Mouse (Mus musculus) kidney, embryonic 16.5 days (tissue): ENCODE measurements at regions not wholly inside any gene's neighbourhood (a gene's known extent, or its start where the extent isn't known, plus 50 kb on each side); places are given as distances from the start of the nearest gene placed in this dataset.

Experiments
- ATAC-seq: fragments of 200-750 bp; cut with Nextera tagmentation; 2 replicates; pipeline ENCODE4 v1.8.0; 2017; ENCODE audit warnings: moderate TSS enrichment; ENCODE audit not compliant: low FRiP score, low TSS enrichment
- H3K27ac ChIP-seq: fragments of 300-500 bp; sonication (generic); 2 replicates; pipeline ENCODE4 v1.5.1; 2014; ENCODE audit warnings: low read length
- H3K27me3 ChIP-seq: fragments of 300-500 bp; sonication (generic); 2 replicates; pipeline ENCODE4 v1.6.1; 2014; ENCODE audit warnings: low read length, control low read depth, mixed read lengths; ENCODE audit not compliant: insufficient read depth
- H3K36me3 ChIP-seq: fragments of 300-500 bp; sonication (generic); 2 replicates; pipeline ENCODE4 v1.6.1; 2014; ENCODE audit warnings: low read length, control low read depth, mixed read lengths; ENCODE audit not compliant: insufficient read depth
- H3K4me1 ChIP-seq: fragments of 300-500 bp; sonication (generic); 2 replicates; pipeline ENCODE4 v1.6.1; 2014; ENCODE audit warnings: low read length, control low read depth, mixed read lengths; ENCODE audit not compliant: insufficient read depth
- H3K4me2 ChIP-seq: fragments of 300-500 bp; sonication (generic); replicated peaks from 2 replicates; pipeline ENCODE4 v1.6.1; 2014; ENCODE audit warnings: low read depth, low read length
- H3K4me3 ChIP-seq: fragments of 300-500 bp; sonication (generic); 2 replicates; pipeline ENCODE4 v1.5.1; 2014; ENCODE audit warnings: mild to moderate bottlenecking, low read length
- H3K9ac ChIP-seq: fragments of 300-500 bp; sonication (generic); replicated peaks from 2 replicates; pipeline ENCODE4 v1.6.1; 2014; ENCODE audit warnings: low read length
- H3K9me3 ChIP-seq: fragments of 300-500 bp; sonication (generic); 2 replicates; pipeline ENCODE4 v1.6.1; 2016; ENCODE audit warnings: low read length, control low read depth
- WGBS: fragments of 180-500 bp; shearing (Covaris S2); extraction: QIAGEN DNeasy Blood & Tissue Kit; methylation state at CpG from one replicate; pipeline ENCODE4 v1.1.7; 2014; 5-methylcytosine and 5-hydroxymethylcytosine counted together

DNA sequence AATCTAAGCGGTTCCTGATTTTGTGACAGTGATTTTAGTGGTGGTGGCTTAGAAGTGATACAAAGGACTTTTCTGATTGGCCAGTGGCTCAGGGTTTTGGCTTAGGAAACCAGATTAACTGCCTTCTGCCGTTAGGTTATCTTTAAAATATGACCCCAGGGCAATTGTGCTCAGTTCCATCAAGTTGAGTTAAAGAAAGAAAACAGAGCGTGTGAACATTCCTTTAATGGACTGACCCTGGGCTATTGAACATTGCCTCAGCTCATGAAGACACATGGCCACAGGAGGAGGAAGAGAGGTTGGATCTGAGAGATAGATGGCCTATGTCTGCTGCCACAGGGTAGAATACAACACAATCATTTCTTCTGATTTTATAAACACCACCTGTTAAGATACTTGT is 191.0 kb upstream of the Zc3h12c start:
- Histone ChIP-seq H3K4me1 (no peaks in the 10 kb centered on the region), H3K27me3 (no peaks in the 10 kb centered on the region), H3K9ac (no peak overlapping the region), H3K4me2 (no peak overlapping the region), H3K4me3 (no peak overlapping the region), H3K36me3 (no peaks in the 10 kb centered on the region), H3K27ac (no peak overlapping the region), H3K9me3 (no peaks in the 10 kb centered on the region)
- no peak for ATAC-seq
- 42% methylated on average over 3 of the region's 3 CpGs for WGBS

DNA sequence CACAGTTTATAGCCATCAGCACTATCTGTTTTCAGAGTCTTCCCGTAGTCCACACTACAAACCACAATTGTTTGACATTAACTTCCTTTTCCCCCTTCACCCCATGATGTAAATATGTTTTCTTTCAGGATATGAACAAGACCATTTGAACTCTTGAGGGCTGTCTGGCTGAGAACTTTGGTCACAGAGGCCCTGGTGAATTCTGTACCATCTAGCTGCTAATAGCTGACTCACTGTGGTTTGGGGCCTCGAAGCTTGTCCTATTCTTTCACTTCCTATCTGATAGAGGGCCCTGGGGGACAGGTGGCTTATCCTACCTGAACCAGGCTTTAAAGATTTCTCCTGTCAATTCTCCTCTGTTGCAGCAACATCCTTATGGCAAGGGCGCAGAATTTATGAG is 188.2 kb upstream of the Zc3h12c start:
- no peak overlapping the region for H3K4me2 ChIP-seq
- WGBS, result 72% methylated on average over 3 of the region's 3 CpGs
- H3K4me1 ChIP-seq, result no peaks in the 10 kb centered on the region
- no peak overlapping the region for H3K27ac ChIP-seq
- no peaks in the 10 kb centered on the region for H3K36me3 ChIP-seq
- ATAC-seq, result no peak
- H3K9me3 ChIP-seq, result no peaks in the 10 kb centered on the region
- H3K4me3 ChIP-seq, result no peak overlapping the region
- H3K27me3 ChIP-seq, result no peaks in the 10 kb centered on the region
- no peak overlapping the region for H3K9ac ChIP-seq

DNA sequence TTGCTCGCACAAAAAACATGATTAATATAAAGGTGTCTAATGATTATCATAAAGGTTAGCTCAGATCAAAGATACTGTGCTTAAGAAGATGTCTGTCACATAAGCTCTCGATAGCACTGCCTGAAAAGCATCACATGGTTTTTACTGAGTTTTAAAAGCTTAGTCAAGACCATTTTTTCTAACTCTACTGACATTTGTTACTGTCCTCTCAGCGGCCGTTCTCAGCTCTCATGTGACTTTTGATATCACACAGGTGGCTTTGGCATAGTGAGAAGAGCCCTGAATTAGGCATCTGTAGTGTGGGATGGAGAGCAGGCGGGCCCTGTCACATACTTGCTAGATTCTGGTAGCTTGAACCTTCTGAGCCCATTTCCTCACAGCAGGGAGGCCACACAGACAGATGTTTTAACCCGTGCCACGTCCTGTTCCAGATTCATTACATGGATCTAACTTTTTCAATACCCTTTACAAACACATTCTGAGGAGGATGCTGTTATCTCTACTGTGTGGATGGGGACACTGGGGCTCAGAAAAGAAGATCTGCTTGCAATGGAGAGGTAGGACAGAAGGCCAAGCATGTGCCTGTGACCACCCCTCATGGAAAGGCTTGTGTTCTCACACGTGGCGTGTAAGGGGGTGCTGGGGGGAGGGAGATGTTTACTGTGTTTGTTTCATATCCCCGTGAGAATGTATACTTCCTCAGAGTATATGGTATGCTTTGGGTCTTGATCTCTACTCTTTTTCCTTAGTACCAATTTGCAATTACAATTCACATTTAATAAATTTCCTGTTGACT is 187.0 kb upstream of the Zc3h12c start:
- Histone ChIP-seq H3K27ac (no peak overlapping the region), H3K4me3 (no peak overlapping the region), H3K36me3 (no peaks in the 10 kb centered on the region), H3K9ac (no peak overlapping the region), H3K4me2 (no peak overlapping the region), H3K9me3 (no peaks in the 10 kb centered on the region), H3K27me3 (no peaks in the 10 kb centered on the region), H3K4me1 (no peaks in the 10 kb centered on the region)
- WGBS, result 53% methylated on average over 10 of the region's 10 CpGs
- no peak for ATAC-seq

DNA sequence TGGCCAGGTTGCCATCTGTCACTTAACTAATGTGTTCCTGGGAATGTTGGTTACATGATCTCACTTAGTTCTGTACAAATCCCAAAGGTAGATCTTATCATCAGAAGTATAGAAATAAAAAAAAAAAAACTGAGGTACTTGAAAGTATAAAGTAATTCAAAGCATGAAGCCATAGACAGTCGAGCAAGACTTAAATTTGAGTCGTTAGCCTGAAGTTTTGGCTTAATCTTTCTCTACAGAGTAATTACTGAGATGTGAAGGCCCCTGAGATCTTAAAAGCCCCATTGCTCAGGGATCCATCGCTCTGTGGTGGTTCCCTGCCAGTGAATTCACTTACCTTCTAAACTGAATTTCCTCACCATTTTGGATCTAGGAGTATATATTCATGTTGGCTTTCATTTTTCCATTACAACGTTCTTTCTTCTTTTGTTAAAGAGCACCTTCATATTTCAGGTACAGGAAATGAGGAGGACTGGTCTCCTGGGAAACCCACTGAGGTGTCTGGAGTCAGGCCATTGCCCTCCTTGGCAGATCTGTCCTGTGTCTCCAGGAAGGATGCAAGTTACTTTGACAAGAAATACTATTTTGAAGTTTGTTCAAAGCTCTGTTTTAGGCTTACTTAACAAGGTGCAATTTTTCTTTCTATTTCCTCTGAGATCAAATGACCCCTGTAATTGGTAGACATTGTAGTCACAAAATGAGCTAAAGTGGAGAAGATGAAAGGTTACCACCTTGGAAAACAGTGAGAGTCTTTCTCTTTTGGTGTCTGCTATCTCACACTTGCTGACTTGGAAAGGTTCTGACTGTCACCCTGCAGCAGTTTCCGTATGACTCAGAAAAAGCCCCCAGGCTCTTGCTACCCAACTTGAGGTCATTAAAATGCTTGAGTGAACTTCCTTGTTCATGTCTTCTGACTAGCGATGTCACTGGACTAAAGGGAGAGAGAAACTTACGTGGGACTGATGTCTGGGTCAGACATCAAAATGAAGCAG is 180.5 kb upstream of the Zc3h12c start:
- ATAC-seq, result no peak
- no peak overlapping the region for H3K4me3 ChIP-seq
- no peaks in the 10 kb centered on the region for H3K4me1 ChIP-seq
- no peak overlapping the region for H3K4me2 ChIP-seq
- no peaks in the 10 kb centered on the region for H3K9me3 ChIP-seq
- WGBS, result 65% methylated on average over 7 of the region's 7 CpGs
- H3K27ac ChIP-seq, result no peak overlapping the region
- H3K9ac ChIP-seq, result no peak overlapping the region
- H3K36me3 ChIP-seq, result no peaks in the 10 kb centered on the region
- no peaks in the 10 kb centered on the region for H3K27me3 ChIP-seq

DNA sequence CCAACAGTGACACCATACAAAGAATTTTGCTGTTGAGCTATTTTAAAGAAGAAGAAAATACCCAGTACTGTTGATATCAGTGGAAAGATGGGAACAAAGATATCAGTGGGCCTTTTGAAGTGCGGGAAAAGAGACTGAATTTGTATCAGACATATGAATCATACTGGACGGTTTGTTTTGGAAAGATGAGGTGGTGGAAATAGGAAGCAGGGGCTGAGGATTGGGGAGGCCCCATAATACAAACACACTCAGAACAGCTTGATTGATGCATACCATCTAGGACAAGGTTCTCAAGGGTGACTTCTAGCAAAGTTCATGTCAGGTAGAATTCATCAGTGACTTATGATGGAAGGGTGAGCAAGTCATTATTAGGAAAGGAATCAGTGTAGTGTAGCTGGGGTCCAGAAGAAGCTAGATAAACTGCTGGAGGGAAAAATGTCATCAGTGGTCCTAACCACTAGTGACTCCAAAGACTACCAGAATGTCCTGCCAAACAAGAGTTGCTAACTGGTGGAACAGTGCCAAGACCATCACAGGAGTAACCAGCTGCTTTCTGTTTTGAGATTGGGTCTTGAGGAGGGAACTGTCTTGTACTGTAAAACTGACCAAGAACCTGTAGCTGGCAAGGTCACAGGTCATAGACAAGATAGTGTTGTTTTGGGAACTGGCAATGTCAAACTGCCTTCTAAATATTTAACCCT is 176.0 kb upstream of the Zc3h12c start:
- no peak for ATAC-seq

DNA sequence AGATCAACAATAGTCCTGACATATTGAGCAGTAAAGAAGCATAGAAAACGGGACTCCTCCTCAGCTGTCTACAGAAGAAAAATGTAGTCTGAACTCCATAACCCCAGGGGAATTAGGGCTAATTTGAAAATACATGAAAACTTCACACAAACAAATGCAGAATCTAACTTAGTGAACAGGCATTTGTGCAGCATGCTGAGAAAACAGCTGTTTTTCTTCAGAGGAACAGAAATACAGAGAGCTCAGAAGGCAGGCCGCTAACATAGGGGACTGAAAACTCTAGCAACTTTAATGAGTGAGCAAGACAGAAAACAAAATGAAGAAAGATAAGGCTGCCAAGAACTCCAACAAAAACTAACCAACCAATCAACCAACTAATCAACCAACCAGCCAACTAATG is 172.7 kb upstream of the Zc3h12c start:
- H3K9ac ChIP-seq, result no peak overlapping the region
- H3K27ac ChIP-seq, result no peak overlapping the region
- 45% methylated on average over 2 of the region's 2 CpGs for WGBS
- no peaks in the 10 kb centered on the region for H3K4me1 ChIP-seq
- H3K4me2 ChIP-seq, result no peak overlapping the region
- ATAC-seq, result peak; percentile 59; the same call in 1 of the 2 replicates
- H3K36me3 ChIP-seq, result no peaks in the 10 kb centered on the region
- no peak overlapping the region for H3K4me3 ChIP-seq
- H3K27me3 ChIP-seq, result no peaks in the 10 kb centered on the region
- no peaks in the 10 kb centered on the region for H3K9me3 ChIP-seq

More for the DNA sequence above, 176.0 kb upstream of the Zc3h12c start:
- Histone ChIP-seq H3K36me3 (no peaks in the 10 kb centered on the region), H3K4me1 (no peaks in the 10 kb centered on the region), H3K27me3 (no peaks in the 10 kb centered on the region), H3K4me2 (no peak overlapping the region), H3K9ac (no peak overlapping the region), H3K9me3 (no peaks in the 10 kb centered on the region), H3K4me3 (no peak overlapping the region), H3K27ac (no peak overlapping the region)
- 57% methylated on average over 2 of the region's 2 CpGs for WGBS

DNA sequence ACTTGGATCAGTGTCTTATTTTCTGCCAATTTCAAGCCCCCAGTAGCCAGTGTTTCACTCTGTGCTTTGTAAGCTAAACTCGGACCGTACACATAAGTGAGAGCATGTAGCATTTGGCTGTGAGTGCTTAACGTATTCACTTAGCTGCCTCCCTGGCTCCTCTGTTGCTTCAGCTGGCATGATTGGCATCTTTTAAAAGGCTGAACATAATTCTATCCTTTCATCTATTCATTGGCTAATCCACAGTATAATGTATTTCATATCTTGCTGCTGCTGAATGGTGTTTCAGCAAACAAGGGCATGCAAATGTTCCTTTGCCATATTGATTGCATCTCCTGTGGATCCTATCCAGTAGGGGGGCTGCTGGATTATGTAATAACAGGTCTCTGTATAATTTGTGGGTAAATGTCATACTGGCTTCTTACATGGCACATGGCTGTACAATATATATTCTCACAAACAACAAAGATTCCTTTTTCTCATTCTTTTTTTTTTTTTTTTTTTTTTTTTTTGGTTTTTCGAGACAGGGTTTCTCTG is 169.5 kb upstream of the Zc3h12c start:
- WGBS, result 83% methylated on average over 4 of the region's 4 CpGs
- Histone ChIP-seq H3K36me3 (no peaks in the 10 kb centered on the region), H3K4me2 (no peak overlapping the region), H3K9ac (no peak overlapping the region), H3K27me3 (no peaks in the 10 kb centered on the region), H3K4me1 (0 out of 2 replicates have a peak, but pooled peaks cover 14% of the 10 kb centered on the region), H3K27ac (no peak overlapping the region), H3K9me3 (no peaks in the 10 kb centered on the region), H3K4me3 (no peak overlapping the region)
- ATAC-seq, result no peak

DNA sequence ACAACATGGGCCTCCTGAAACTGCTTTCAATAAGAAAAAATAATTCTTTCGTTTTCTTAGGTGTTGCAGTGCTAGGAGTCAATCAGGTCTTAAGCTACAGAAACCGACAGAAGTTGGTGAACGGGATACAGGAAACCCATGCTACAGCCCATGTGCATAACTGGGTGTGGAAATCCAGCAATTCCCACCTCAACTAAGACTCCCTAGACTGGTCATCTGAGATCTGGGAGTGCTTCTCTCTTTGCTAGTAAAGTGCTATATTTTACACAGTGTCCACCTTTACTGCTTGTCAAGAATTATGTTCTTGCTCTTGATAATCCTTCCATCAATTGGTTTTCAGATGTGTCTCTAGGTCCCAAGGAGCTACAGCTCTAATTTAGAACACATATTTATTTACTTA is 166.4 kb upstream of the Zc3h12c start:
- WGBS, result 45% methylated on average over 3 of the region's 3 CpGs
- Histone ChIP-seq H3K36me3 (no peaks in the 10 kb centered on the region), H3K9me3 (no peaks in the 10 kb centered on the region), H3K4me3 (no peak overlapping the region), H3K27me3 (no peaks in the 10 kb centered on the region), H3K27ac (no peak overlapping the region), H3K4me1 (0 out of 2 replicates have a peak, but pooled peaks cover 14% of the 10 kb centered on the region), H3K9ac (no peak overlapping the region), H3K4me2 (no peak overlapping the region)
- ATAC-seq, result no peak

DNA sequence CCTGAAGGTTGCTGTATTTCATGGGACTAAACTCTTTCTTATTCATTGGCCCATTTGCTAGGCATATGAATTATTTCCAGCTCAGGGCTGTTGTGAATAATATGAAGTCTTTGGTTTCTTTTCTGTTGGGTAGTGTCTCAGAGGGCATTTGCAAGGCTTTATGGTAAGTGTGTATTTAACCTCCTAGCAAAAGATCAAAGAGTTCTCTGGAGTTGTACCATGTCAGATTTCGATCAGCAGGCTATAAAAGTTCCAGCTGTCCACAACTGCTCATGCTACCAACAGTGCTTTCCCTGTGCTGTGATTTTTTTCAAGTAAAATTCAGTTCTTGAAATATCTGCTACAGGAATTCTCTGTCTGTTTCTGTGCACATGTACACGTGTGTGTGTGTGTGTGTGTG is 165.5 kb upstream of the Zc3h12c start:
- H3K9ac ChIP-seq, result no peak overlapping the region
- WGBS, result 33% methylated on average over 2 of the region's 2 CpGs
- ATAC-seq, result peak; percentile 65; the same call in 1 of the 2 replicates
- 0 out of 2 replicates have a peak, but pooled peaks cover 14% of the 10 kb centered on the region for H3K4me1 ChIP-seq
- no peak overlapping the region for H3K27ac ChIP-seq
- no peak overlapping the region for H3K4me3 ChIP-seq
- H3K36me3 ChIP-seq, result no peaks in the 10 kb centered on the region
- no peaks in the 10 kb centered on the region for H3K9me3 ChIP-seq
- no peak overlapping the region for H3K4me2 ChIP-seq
- no peaks in the 10 kb centered on the region for H3K27me3 ChIP-seq
